Mouse (Mus musculus): ENCODE measurements at regions not wholly inside any gene's neighbourhood (a gene's known extent, or its start where the extent isn't known, plus 50 kb on each side); places are given as distances from the start of the nearest gene placed in this dataset.

DNA sequence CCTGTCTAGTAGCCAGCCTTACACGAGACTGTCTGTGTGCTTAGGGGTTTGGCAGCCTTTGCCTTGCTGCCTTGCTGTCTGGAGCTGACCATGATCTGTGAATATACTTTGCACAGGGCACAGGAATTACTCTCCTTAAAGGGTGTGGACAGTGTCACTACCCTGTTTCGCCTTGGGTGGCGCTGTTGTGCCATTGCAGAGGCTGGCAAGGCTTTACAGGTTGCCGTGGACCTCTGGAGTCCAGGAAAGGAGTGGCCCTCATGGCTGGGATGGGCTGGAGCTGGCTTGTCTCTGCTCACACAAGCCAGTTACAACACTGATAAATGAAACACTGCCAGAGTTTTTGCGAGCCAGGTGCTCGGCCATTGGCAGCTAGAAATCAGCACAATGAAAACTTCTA, 110.1 kb upstream of the Agap1 start:
- peak; percentile 39 for DNase-seq (ENCODE audit: extremely low spot score, low spot score)

GRCm38 (mm10) chr1:89347341-89347740, 107.3 kb upstream of the Agap1 start:
- DNase-seq (ENCODE audit: extremely low spot score, low spot score), result no peak
- Histone ChIP-seq H3K4me1 (no peaks in the 10 kb centered on the region), H3K36me3 (replicated peaks) (no peaks in the 10 kb centered on the region), H3K27me3 (ENCODE audit: poor library complexity, severe bottlenecking) (no peaks in the 10 kb centered on the region), H3K4me3 (no peak overlapping the region), H3K9me3 (no peaks in the 10 kb centered on the region), H3K27ac (no peak overlapping the region)
- WGBS, result 86% methylated on average over 3 of the region's 3 CpGs

More for the DNA sequence above, 110.1 kb upstream of the Agap1 start:
- WGBS, result 48% methylated on average over 6 of the region's 6 CpGs
- Histone ChIP-seq H3K4me1 (peaks cover 12% of the 10 kb centered on the region), H3K27me3 (ENCODE audit: poor library complexity, severe bottlenecking) (no peaks in the 10 kb centered on the region), H3K36me3 (replicated peaks) (no peaks in the 10 kb centered on the region), H3K4me3 (no peak overlapping the region), H3K27ac (no peak overlapping the region), H3K9me3 (no peaks in the 10 kb centered on the region)

GRCm38 (mm10) chr1:89352936-89353335, 101.7 kb upstream of the Agap1 start:
- DNase-seq (ENCODE audit: extremely low spot score, low spot score), result no peak
- peaks cover 6% of the 10 kb centered on the region for H3K9me3 ChIP-seq
- WGBS, result 80% methylated on average over 4 of the region's 4 CpGs
- H3K27ac ChIP-seq, result no peak overlapping the region
- H3K4me1 ChIP-seq, result no peaks in the 10 kb centered on the region
- no peaks in the 10 kb centered on the region for H3K36me3 ChIP-seq (replicated peaks)
- no peaks in the 10 kb centered on the region for H3K27me3 ChIP-seq (ENCODE audit: poor library complexity, severe bottlenecking)
- no peak overlapping the region for H3K4me3 ChIP-seq

GRCm38 (mm10) chr1:89359257-89359656, 95.3 kb upstream of the Agap1 start:
- WGBS, result 59% methylated on average over 3 of the region's 3 CpGs
- Histone ChIP-seq H3K27me3 (ENCODE audit: poor library complexity, severe bottlenecking) (no peaks in the 10 kb centered on the region), H3K4me3 (no peak overlapping the region), H3K27ac (no peak overlapping the region), H3K9me3 (peaks cover 6% of the 10 kb centered on the region), H3K4me1 (no peaks in the 10 kb centered on the region), H3K36me3 (replicated peaks) (no peaks in the 10 kb centered on the region)
- DNase-seq (ENCODE audit: extremely low spot score, low spot score), result no peak

GRCm38 (mm10) chr1:89364547-89365305, 89.9 kb upstream of the Agap1 start:
- no peak for DNase-seq (ENCODE audit: extremely low spot score, low spot score)

GRCm38 (mm10) chr1:89366891-89367290, 87.7 kb upstream of the Agap1 start:
- no peak for DNase-seq (ENCODE audit: extremely low spot score, low spot score)
- peaks cover 4% of the 10 kb centered on the region for H3K4me1 ChIP-seq
- no peak overlapping the region for H3K27ac ChIP-seq
- H3K36me3 ChIP-seq (replicated peaks), result no peaks in the 10 kb centered on the region
- no peaks in the 10 kb centered on the region for H3K9me3 ChIP-seq
- WGBS, result 96% methylated on average over 5 of the region's 5 CpGs
- H3K4me3 ChIP-seq, result no peak overlapping the region
- H3K27me3 ChIP-seq (ENCODE audit: poor library complexity, severe bottlenecking), result no peaks in the 10 kb centered on the region

More at GRCm38 (mm10) chr1:89364547-89365305, 89.9 kb upstream of the Agap1 start:
- no peak overlapping the region for H3K4me3 ChIP-seq
- H3K27me3 ChIP-seq (ENCODE audit: poor library complexity, severe bottlenecking), result no peaks in the 10 kb centered on the region
- WGBS, result 81% methylated on average over 12 of the region's 12 CpGs
- peaks cover 4% of the 10 kb centered on the region for H3K4me1 ChIP-seq
- no peaks in the 10 kb centered on the region for H3K9me3 ChIP-seq
- H3K27ac ChIP-seq, result no peak overlapping the region
- no peaks in the 10 kb centered on the region for H3K36me3 ChIP-seq (replicated peaks)

DNA sequence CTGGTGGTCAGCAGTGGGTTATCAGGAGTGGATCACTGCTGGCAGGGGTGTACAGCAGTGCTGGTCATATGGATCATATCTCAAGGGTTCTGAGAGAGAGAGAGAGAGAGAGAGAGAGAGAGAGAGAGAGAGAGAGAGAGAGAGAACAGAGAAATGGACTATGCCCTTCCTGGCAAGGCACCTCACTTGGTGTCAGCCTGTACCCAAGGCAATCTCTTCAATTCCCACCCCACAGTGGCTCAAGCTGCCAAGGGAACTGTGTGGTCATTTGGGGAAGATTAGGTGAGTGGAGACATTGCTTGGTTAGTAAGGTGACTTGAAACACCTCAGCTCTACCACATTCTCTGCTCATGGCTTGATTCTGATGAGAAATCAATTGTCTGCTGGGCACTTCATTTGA, 80.8 kb upstream of the Agap1 start:
- Histone ChIP-seq H3K27me3 (ENCODE audit: poor library complexity, severe bottlenecking) (no peaks in the 10 kb centered on the region), H3K9me3 (no peaks in the 10 kb centered on the region), H3K36me3 (replicated peaks) (no peaks in the 10 kb centered on the region), H3K4me3 (no peak overlapping the region), H3K4me1 (no peaks in the 10 kb centered on the region), H3K27ac (no peak overlapping the region)
- DNase-seq (ENCODE audit: extremely low spot score, low spot score), result no peak

- Histone ChIP-seq H3K27ac (no peak overlapping the region), H3K4me3 (no peak overlapping the region), H3K27me3 (ENCODE audit: poor library complexity, severe bottlenecking) (no peaks in the 10 kb centered on the region), H3K36me3 (replicated peaks) (no peaks in the 10 kb centered on the region), H3K4me1 (no peaks in the 10 kb centered on the region), H3K9me3 (no peaks in the 10 kb centered on the region)
- DNase-seq (ENCODE audit: extremely low spot score, low spot score), result no peak
- WGBS, result 98% methylated on average over 2 of the region's 2 CpGs
Observed at GRCm38 (mm10) chr1:89374271-89374670, 80.3 kb upstream of the Agap1 start.

GRCm38 (mm10) chr1:89382021-89382420, 72.6 kb upstream of the Agap1 start:
- Histone ChIP-seq H3K4me3 (no peak overlapping the region), H3K9me3 (no peaks in the 10 kb centered on the region), H3K27ac (no peak overlapping the region), H3K27me3 (ENCODE audit: poor library complexity, severe bottlenecking) (no peaks in the 10 kb centered on the region), H3K36me3 (replicated peaks) (no peaks in the 10 kb centered on the region), H3K4me1 (no peaks in the 10 kb centered on the region)
- WGBS, result 84% methylated on average over 6 of the region's 6 CpGs
- DNase-seq (ENCODE audit: extremely low spot score, low spot score), result no peak

GRCm38 (mm10) chr1:89385111-89385510, 69.5 kb upstream of the Agap1 start:
- H3K36me3 ChIP-seq (replicated peaks), result no peaks in the 10 kb centered on the region
- H3K27me3 ChIP-seq (ENCODE audit: poor library complexity, severe bottlenecking), result no peaks in the 10 kb centered on the region
- H3K4me3 ChIP-seq, result no peak overlapping the region
- no peaks in the 10 kb centered on the region for H3K4me1 ChIP-seq
- no peak for DNase-seq (ENCODE audit: extremely low spot score, low spot score)
- H3K9me3 ChIP-seq, result no peaks in the 10 kb centered on the region
- WGBS, result 74% methylated on average over 6 of the region's 6 CpGs
- no peak overlapping the region for H3K27ac ChIP-seq

DNA sequence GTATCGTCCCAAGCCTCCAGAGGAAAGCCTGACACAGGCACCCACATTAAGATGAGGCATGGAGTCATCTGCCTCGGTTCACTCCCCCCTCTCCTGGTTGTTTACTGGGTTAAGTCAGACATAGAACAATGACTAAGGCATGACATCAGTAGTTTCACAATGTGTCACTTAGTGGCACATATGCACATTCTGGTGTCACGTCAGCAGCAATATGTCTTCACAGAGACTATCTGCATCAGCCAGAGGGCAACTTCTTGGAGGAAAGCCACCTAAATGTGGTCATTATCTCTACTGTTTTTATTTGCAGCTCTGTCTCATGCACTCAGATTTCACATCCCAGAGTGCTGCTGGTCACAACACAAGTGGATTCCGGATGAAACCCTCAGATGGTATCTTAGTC, 61.9 kb upstream of the Agap1 start:
- 89% methylated on average over 4 of the region's 4 CpGs for WGBS

GRCm38 (mm10) chr1:89394471-89394870, 60.1 kb upstream of the Agap1 start:
- DNase-seq (ENCODE audit: extremely low spot score, low spot score), result no peak
- WGBS, result 73% methylated on average over 7 of the region's 7 CpGs
- 0 out of 2 replicates have a peak, but pooled peaks cover 6% of the 10 kb centered on the region for H3K27me3 ChIP-seq (ENCODE audit: poor library complexity, severe bottlenecking)

More for the DNA sequence above, 61.9 kb upstream of the Agap1 start:
- no peaks in the 10 kb centered on the region for H3K9me3 ChIP-seq
- 0 out of 2 replicates have a peak, but pooled peaks cover 6% of the 10 kb centered on the region for H3K27me3 ChIP-seq (ENCODE audit: poor library complexity, severe bottlenecking)
- H3K36me3 ChIP-seq (replicated peaks), result no peaks in the 10 kb centered on the region
- no peak for DNase-seq (ENCODE audit: extremely low spot score, low spot score)
- H3K4me3 ChIP-seq, result no peak overlapping the region
- no peak overlapping the region for H3K27ac ChIP-seq
- H3K4me1 ChIP-seq, result peaks cover 6% of the 10 kb centered on the region

DNA sequence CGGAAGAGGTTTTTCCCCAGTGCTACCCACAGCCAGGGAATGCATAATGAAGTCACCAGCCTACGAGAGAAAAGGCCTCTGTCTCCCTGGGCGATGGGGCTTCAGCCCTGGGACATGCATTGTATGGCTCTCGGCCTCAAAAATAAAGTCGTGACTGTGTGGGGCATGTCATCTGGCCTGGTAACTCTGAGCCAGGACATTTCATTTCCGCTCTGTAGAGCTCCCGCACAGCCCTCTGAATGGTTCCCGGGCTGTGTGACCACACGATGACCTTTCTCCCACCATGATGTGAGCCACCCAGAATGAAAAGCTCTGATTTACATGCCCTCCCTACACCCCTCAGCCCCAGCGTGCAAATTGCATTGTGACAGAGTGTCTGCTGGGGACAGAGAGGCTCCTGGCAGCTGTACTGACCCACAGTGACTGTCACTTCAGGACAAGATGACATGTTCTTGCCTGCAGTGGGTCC, 53.8 kb upstream of the Agap1 start:
- no peaks in the 10 kb centered on the region for H3K36me3 ChIP-seq (replicated peaks)
- H3K27ac ChIP-seq, result peak overlapping the region; percentile 11; the same call in 1 of the 2 replicates
- H3K27me3 ChIP-seq (ENCODE audit: poor library complexity, severe bottlenecking), result 0 out of 2 replicates have a peak, but pooled peaks cover 6% of the 10 kb centered on the region
- H3K9me3 ChIP-seq, result no peaks in the 10 kb centered on the region
- H3K4me1 ChIP-seq, result peaks cover 13% of the 10 kb centered on the region
- WGBS, result 31% methylated on average over 10 of the region's 10 CpGs
- DNase-seq (ENCODE audit: extremely low spot score, low spot score), result peak; percentile 15
- H3K4me3 ChIP-seq, result no peak overlapping the region

More at GRCm38 (mm10) chr1:89394471-89394870, 60.1 kb upstream of the Agap1 start:
- no peak overlapping the region for H3K4me3 ChIP-seq
- peaks cover 6% of the 10 kb centered on the region for H3K4me1 ChIP-seq
- no peaks in the 10 kb centered on the region for H3K36me3 ChIP-seq (replicated peaks)
- no peaks in the 10 kb centered on the region for H3K9me3 ChIP-seq
- H3K27ac ChIP-seq, result no peak overlapping the region
